Mouse (Mus musculus) lung, adult 2 months (tissue): ENCODE results near the gene Acad10.

Experiments
- CTCF ChIP-seq: fragments of 200-500 bp; IDR thresholded peaks from 2 replicates; pipeline ENCODE4 v1.5.1; 2011; ENCODE audit warnings: mild to moderate bottlenecking, low read length, control low read depth; ENCODE audit not compliant: insufficient read depth
- POLR2A ChIP-seq: fragments of 200-500 bp; IDR thresholded peaks from 2 replicates; pipeline ENCODE4 v1.6.1; 2011; ENCODE audit warnings: low read depth, mild to moderate bottlenecking, control low read depth, low read length, borderline replicate concordance; ENCODE audit errors: extremely low read depth

GRCm38 (mm10) chr5:121591417-121592063, 68.8 kb downstream of the Acad10 start:
- TF ChIP-seq CTCF: no peak
- 0 out of 2 replicates have a peak, but pooled peaks have one; percentile 29 for TF ChIP-seq POLR2A
